Mouse (Mus musculus): ENCODE data around the gene Amn. TPM values are rescaled to one million over a fixed set of nuclear protein-coding genes. Genes with fewer than 3 reads are reported as not detected.
A peak's percentile ranks its signal among the peaks of the same experiment; 100 is the strongest.

Gene Amn
- polyA plus RNA-seq, 1 experiment from 2014 or later = 123 TPM

DNA sequence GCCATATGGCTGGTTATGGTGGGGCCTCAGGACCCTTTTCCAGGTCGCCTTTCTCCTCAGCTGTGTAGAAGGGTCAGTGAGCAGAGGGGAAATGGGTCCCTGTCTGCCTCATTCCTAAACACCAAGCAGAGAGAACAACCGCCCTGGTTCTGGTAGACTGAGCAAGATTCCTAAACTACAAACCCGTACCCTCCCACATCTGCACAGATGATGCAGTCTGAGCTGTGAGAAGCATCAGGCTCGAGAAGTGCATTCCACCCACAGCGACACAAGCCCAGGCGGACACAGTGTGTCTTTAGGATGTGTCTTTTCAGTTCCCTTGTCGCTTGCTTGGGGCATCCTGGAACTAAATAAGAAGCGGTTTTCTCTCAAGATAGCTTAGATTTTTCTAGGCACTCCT is 20.8 kb upstream of the Amn start:
- DNase-seq (ENCODE audit: low spot score) (peak; percentile 45), ATAC-seq (replicated peaks; ENCODE audit: low FRiP score, low read depth) (no peak)
- 60% methylated on average over 8 of the region's 8 CpGs for WGBS
- Histone ChIP-seq H3K9me3 (replicated peaks; ENCODE audit: low read length) (no peaks in the 10 kb centered on the region), H3K4me1 (replicated peaks; ENCODE audit: insufficient read depth, low read length) (no peaks in the 10 kb centered on the region), H3K27ac (no peak overlapping the region), H3K4me3 (replicated peaks; ENCODE audit: low read depth, low read length) (no peak overlapping the region), H3K4me2 (ENCODE audit: low read length) (no peak overlapping the region), H3K9ac (ENCODE audit: low read depth, low read length) (no peak overlapping the region), H3K36me3 (ENCODE audit: insufficient read depth, low read length) (peaks cover 5% of the 10 kb centered on the region; the same call in 1 of the 2 replicates), H3K27me3 (ENCODE audit: insufficient read depth, low read length) (no peaks in the 10 kb centered on the region)
- no peak for TF ChIP-seq CTCF (IDR thresholded peaks at IDR 0.05; ENCODE audit: low read depth)

DNA sequence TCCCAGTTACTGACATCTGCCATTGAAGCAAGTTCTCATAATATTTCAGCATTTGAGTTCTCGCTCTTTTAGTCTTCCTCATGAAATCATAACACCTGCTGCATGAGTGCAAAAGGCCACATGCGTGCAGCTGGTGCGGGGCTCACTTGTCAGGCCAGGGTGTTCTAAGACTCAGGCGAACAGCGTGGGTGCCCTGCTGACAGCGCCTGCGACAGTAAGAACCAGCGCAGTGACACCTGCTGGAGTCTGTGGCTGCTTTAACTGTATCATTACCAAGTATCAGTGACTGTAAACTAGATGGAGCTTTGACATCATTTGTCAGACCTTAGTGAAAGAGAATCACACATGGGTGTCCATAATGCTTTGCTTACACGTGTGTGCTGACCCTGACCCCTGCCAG is 19.7 kb upstream of the Amn start:
- DNase-seq (ENCODE audit: low spot score) (no peak), ATAC-seq (replicated peaks; ENCODE audit: low FRiP score, low read depth) (no peak)
- no peak overlapping the region for H3K9ac ChIP-seq (ENCODE audit: low read depth, low read length)
- H3K4me1 ChIP-seq (replicated peaks; ENCODE audit: insufficient read depth, low read length) = no peaks in the 10 kb centered on the region
- peaks cover 5% of the 10 kb centered on the region; the same call in 1 of the 2 replicates for H3K36me3 ChIP-seq (ENCODE audit: insufficient read depth, low read length)
- H3K27me3 ChIP-seq (ENCODE audit: insufficient read depth, low read length) = no peaks in the 10 kb centered on the region
- 57% methylated on average over 9 of the region's 9 CpGs for WGBS
- no peaks in the 10 kb centered on the region for H3K9me3 ChIP-seq (replicated peaks; ENCODE audit: low read length)
- H3K4me2 ChIP-seq (ENCODE audit: low read length) = no peak overlapping the region
- H3K27ac ChIP-seq = no peak overlapping the region
- H3K4me3 ChIP-seq (replicated peaks; ENCODE audit: low read depth, low read length) = no peak overlapping the region
- peak; percentile 27; the same call in 1 of the 2 replicates for TF ChIP-seq CTCF (IDR thresholded peaks at IDR 0.05; ENCODE audit: low read depth)

DNA sequence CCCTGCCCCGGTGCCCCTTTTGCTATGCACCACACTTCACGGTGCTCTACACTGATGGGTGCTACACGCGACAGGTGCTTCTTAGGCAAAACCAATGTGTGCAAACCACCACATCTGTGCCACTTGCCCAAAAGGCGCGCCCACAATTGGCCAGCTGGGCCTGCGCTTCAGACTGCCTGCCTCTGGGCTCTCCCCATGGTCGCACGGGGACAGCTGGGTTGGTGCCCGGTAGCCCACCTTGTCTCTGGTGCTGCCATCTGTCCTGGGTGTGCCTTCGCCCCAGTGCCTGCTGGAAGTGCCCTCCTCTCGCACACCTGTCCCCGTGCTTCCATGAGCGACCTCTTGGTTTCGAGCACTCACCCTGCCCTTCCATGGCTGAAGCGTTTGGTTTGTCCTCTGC is 7.2 kb upstream of the Amn start:
- Histone ChIP-seq H3K27me3 (ENCODE audit: insufficient read depth, low read length) (no peaks in the 10 kb centered on the region), H3K36me3 (ENCODE audit: insufficient read depth, low read length) (peaks cover 17% of the 10 kb centered on the region; the same call in 1 of the 2 replicates), H3K4me3 (replicated peaks; ENCODE audit: low read depth, low read length) (no peak overlapping the region), H3K27ac (no peak overlapping the region), H3K4me2 (ENCODE audit: low read length) (no peak overlapping the region), H3K9me3 (replicated peaks; ENCODE audit: low read length) (no peaks in the 10 kb centered on the region), H3K4me1 (replicated peaks; ENCODE audit: insufficient read depth, low read length) (no peaks in the 10 kb centered on the region), H3K9ac (ENCODE audit: low read depth, low read length) (no peak overlapping the region)
- ATAC-seq (replicated peaks; ENCODE audit: low FRiP score, low read depth) (no peak), DNase-seq (ENCODE audit: low spot score) (no peak)
- 95% methylated on average over 16 of the region's 16 CpGs for WGBS
- no peak for TF ChIP-seq CTCF (IDR thresholded peaks at IDR 0.05; ENCODE audit: low read depth)

DNA sequence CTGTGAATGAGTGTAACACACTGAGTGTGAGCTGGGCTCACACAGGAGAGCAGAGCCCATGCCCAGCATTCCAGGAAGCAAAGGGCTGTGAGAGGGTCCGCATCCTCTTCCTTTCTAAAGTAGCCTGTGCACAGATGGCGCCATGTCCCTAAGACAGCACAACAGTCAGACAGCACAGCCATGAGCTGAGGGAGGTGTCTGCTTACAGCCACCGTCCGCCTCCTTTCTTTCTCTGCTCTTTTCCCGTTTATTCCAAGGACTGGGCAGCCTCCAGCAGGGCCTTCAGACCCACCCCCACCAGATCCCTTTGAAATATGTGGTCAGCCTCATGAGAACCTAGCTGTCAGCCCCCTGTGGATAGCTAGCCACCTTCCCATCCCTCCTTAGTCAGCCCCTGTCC is 5.7 kb upstream of the Amn start:
- WGBS = 69% methylated on average over 5 of the region's 5 CpGs
- Histone ChIP-seq H3K9ac (ENCODE audit: low read depth, low read length) (no peak overlapping the region), H3K4me1 (replicated peaks; ENCODE audit: insufficient read depth, low read length) (no peaks in the 10 kb centered on the region), H3K27me3 (ENCODE audit: insufficient read depth, low read length) (peaks cover 6% of the 10 kb centered on the region; the same call in 1 of the 2 replicates), H3K27ac (no peak overlapping the region), H3K4me2 (ENCODE audit: low read length) (no peak overlapping the region), H3K4me3 (replicated peaks; ENCODE audit: low read depth, low read length) (no peak overlapping the region), H3K36me3 (ENCODE audit: insufficient read depth, low read length) (peaks cover 17% of the 10 kb centered on the region; the same call in 1 of the 2 replicates), H3K9me3 (replicated peaks; ENCODE audit: low read length) (no peaks in the 10 kb centered on the region)
- TF ChIP-seq CTCF (IDR thresholded peaks at IDR 0.05; ENCODE audit: low read depth) = no peak
- ATAC-seq (replicated peaks; ENCODE audit: low FRiP score, low read depth) = no peak
- no peak for DNase-seq (ENCODE audit: low spot score)

DNA sequence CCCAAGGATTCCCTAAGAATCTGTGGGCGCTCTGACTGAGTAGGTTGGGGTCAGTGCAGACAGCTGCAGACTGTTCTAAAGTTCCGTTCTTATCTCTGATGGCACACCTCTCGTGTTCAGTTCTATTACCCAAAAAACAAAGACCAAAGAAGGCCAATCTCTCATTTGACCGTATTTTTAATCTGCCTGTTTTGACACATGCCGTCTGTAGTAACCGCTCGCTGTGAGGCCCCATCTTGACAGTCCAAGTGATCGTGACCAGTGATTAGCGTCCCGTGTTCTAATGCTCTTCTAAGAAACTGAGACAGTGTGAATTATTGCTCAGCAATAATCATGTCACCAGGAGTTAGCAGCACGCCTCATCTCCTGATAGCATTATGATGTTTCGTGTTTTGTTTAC is 4.3 kb upstream of the Amn start:
- 0 out of 2 replicates have a peak, but pooled peaks cover 2% of the 10 kb centered on the region for H3K4me1 ChIP-seq (replicated peaks; ENCODE audit: insufficient read depth, low read length)
- no peak overlapping the region for H3K27ac ChIP-seq
- no peak overlapping the region for H3K9ac ChIP-seq (ENCODE audit: low read depth, low read length)
- no peak overlapping the region for H3K4me3 ChIP-seq (replicated peaks; ENCODE audit: low read depth, low read length)
- no peak for DNase-seq (ENCODE audit: low spot score)
- peaks cover 10% of the 10 kb centered on the region; the same call in 1 of the 2 replicates for H3K36me3 ChIP-seq (ENCODE audit: insufficient read depth, low read length)
- no peak for ATAC-seq (replicated peaks; ENCODE audit: low FRiP score, low read depth)
- peaks cover 18% of the 10 kb centered on the region for H3K27me3 ChIP-seq (ENCODE audit: insufficient read depth, low read length)
- H3K4me2 ChIP-seq (ENCODE audit: low read length) = no peak overlapping the region
- no peak for TF ChIP-seq CTCF (IDR thresholded peaks at IDR 0.05; ENCODE audit: low read depth)
- no peaks in the 10 kb centered on the region for H3K9me3 ChIP-seq (replicated peaks; ENCODE audit: low read length)
- WGBS = 71% methylated on average over 12 of the region's 12 CpGs

DNA sequence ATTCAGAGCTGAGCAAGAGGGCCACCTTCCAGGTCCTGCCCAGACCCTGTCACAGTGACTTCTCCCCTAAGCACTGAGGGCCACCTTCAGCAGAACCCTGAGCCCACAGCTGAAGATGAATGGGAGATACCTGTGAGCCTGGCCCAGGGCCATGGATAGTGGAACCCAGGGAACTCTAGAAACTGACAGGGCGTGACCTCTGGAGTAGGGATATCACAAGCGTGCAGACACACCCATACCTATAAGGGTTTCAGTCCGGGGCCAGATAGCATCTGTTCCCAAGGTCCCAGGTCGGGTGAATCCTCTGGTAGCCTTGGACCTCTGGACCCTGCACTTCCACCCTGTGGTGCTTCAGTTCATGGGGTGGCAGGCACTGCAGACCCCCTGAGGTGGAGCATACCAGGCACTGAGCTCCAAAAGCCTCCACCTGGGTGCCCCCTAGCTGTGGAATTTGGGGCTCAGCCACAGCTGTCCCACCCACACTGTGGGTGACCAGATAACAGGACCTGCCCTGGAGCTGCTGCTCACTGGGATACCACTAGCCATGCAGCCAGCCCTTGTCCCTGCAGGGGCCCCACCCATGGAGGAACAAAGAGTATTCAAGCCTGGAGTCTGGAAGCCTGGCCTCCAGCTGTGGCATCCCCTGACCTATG is 3.1 kb upstream of the Amn start:
- Histone ChIP-seq H3K27ac (no peak overlapping the region), H3K4me2 (ENCODE audit: low read length) (no peak overlapping the region), H3K4me3 (replicated peaks; ENCODE audit: low read depth, low read length) (no peak overlapping the region), H3K9me3 (replicated peaks; ENCODE audit: low read length) (no peaks in the 10 kb centered on the region), H3K4me1 (replicated peaks; ENCODE audit: insufficient read depth, low read length) (0 out of 2 replicates have a peak, but pooled peaks cover 2% of the 10 kb centered on the region), H3K9ac (ENCODE audit: low read depth, low read length) (no peak overlapping the region), H3K27me3 (ENCODE audit: insufficient read depth, low read length) (peaks cover 23% of the 10 kb centered on the region), H3K36me3 (ENCODE audit: insufficient read depth, low read length) (peaks cover 5% of the 10 kb centered on the region; the same call in 1 of the 2 replicates)
- ATAC-seq (replicated peaks; ENCODE audit: low FRiP score, low read depth) (no peak), DNase-seq (ENCODE audit: low spot score) (no peak)
- WGBS = 49% methylated on average over 4 of the region's 4 CpGs
- no peak for TF ChIP-seq CTCF (IDR thresholded peaks at IDR 0.05; ENCODE audit: low read depth)
